Mouse (Mus musculus): ENCODE measurements around the gene Sox8. TPM values are rescaled to one million over a fixed set of nuclear protein-coding genes. Genes with fewer than 3 reads are reported as not detected.

Gene Sox8
- 0.44 and 0.70 TPM in 2 replicates for polyA plus RNA-seq (2014; fragmentation: Nextera tagmentation; extraction: Ambion mirVana)

- Histone ChIP-seq H3K27ac (replicated peaks in 1 of 2; ENCODE audit: control insufficient read depth in 1 of 2, insufficient read depth in 1 of 2, low read depth in 2 of 2, low read length in 2 of 2) (0 out of 4 replicates have a peak within 1 kb of the TSS, but pooled peaks of 1 of the 2 experiments have one; percentile 9), H3K27me3 (ENCODE audit: control insufficient read depth, insufficient read depth, low read length) (peaks cover 26% of the 10 kb centered on the region), H3K9ac (ENCODE audit: low read length) (peak within 1 kb of the TSS; percentile 68), H3K36me3 (ENCODE audit: control insufficient read depth, insufficient read depth, low read length) (no peaks in the 10 kb centered on the region), H3K4me1 (ENCODE audit: control insufficient read depth in 2 of 2, insufficient read depth in 2 of 2, low read length in 2 of 2) (peaks cover 17 to 32% of the 10 kb centered on the region in 2 experiments), H3K4me3 (ENCODE audit: control insufficient read depth in 1 of 2, insufficient read depth in 1 of 2, low read depth in 1 of 2, low read length in 2 of 2) (peak within 1 kb of the TSS; percentile 47 to 56), H3K4me2 (ENCODE audit: low read length) (peak within 1 kb of the TSS; percentile 93), H3K9me3 (ENCODE audit: control insufficient read depth, low read length) (no peaks in the 10 kb centered on the region)
- under 1% methylated on average over 61 of the region's 61 CpGs for WGBS
- peak; percentile 72 for ATAC-seq (ENCODE audit: insufficient number of reproducible peaks, insufficient read depth, low FRiP score, low read depth)
These were observed at the start of gene Sox8 for GRCm38 (mm10) chr17:25570648-25571452. Gene Sox8, minus strand, starts transcription at chr17:25570686.

DNA sequence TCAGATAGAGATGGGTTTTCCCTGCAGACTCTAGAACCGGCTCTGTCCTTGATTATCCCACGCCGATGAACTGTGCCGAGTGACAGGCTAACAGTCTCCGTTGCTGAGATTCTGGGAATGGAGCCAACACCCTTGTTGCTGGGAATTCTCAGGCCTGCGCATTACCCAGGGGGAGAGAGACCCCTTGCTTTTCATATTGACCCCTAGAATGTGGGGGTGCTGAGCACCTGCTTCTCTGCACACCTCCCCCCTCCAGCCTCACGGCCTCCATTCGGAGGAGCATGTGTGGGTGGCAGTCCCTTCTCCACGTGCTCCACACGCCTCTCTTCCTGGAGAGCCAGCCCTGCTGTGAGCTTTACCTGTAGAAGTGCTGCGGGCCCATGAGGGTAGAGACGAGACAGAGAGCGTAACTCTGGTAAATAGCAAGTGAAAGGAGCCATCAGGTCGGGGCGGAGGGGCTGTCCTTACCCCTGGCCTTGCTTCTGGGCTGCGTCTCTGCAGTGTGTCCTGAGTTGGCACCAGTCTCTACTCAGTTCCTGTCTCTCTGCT, 48.1 kb upstream of the Sox8 start:
- ATAC-seq (ENCODE audit: insufficient number of reproducible peaks, insufficient read depth, low FRiP score, low read depth): peak; percentile 63; the same call in 1 of the 2 replicates
- peak overlapping the region; percentile 44 for H3K4me2 ChIP-seq (ENCODE audit: low read length)

GRCm38 (mm10) chr17:25614723-25615510, 44.4 kb upstream of the Sox8 start:
- ATAC-seq (ENCODE audit: insufficient number of reproducible peaks, insufficient read depth, low FRiP score, low read depth): no peak
- WGBS: 92% methylated on average over 10 of the region's 10 CpGs
- peaks cover 19 to 33% of the 10 kb centered on the region in 2 experiments for H3K4me1 ChIP-seq (ENCODE audit: control insufficient read depth in 2 of 2, insufficient read depth in 2 of 2, low read length in 2 of 2)
- H3K27ac ChIP-seq (replicated peaks in 1 of 2; ENCODE audit: control insufficient read depth in 1 of 2, insufficient read depth in 1 of 2, low read depth in 2 of 2, low read length in 2 of 2): no peak overlapping the region
- no peaks in the 10 kb centered on the region for H3K9me3 ChIP-seq (ENCODE audit: control insufficient read depth, low read length)
- no peaks in the 10 kb centered on the region for H3K27me3 ChIP-seq (ENCODE audit: control insufficient read depth, insufficient read depth, low read length)
- H3K4me3 ChIP-seq (ENCODE audit: control insufficient read depth in 1 of 2, insufficient read depth in 1 of 2, low read depth in 1 of 2, low read length in 2 of 2): no peak overlapping the region
- no peak overlapping the region for H3K4me2 ChIP-seq (ENCODE audit: low read length)
- peaks cover 34% of the 10 kb centered on the region for H3K36me3 ChIP-seq (ENCODE audit: control insufficient read depth, insufficient read depth, low read length)
- no peak overlapping the region for H3K9ac ChIP-seq (ENCODE audit: low read length)

More for the DNA sequence above, 48.1 kb upstream of the Sox8 start:
- Histone ChIP-seq H3K9ac (ENCODE audit: low read length) (peak overlapping the region; percentile 16; the same call in 1 of the 2 replicates), H3K4me1 (ENCODE audit: control insufficient read depth in 2 of 2, insufficient read depth in 2 of 2, low read length in 2 of 2) (peaks cover 10 to 16% of the 10 kb centered on the region in 2 experiments), H3K4me3 (ENCODE audit: control insufficient read depth in 1 of 2, insufficient read depth in 1 of 2, low read depth in 1 of 2, low read length in 2 of 2) (no peak overlapping the region), H3K27me3 (ENCODE audit: control insufficient read depth, insufficient read depth, low read length) (no peaks in the 10 kb centered on the region), H3K9me3 (ENCODE audit: control insufficient read depth, low read length) (no peaks in the 10 kb centered on the region), H3K36me3 (ENCODE audit: control insufficient read depth, insufficient read depth, low read length) (peaks cover 30% of the 10 kb centered on the region), H3K27ac (replicated peaks in 1 of 2; ENCODE audit: control insufficient read depth in 1 of 2, insufficient read depth in 1 of 2, low read depth in 2 of 2, low read length in 2 of 2) (peak overlapping the region in 1 of 2 experiments; percentile 67; a peak in 2 of 4 replicates)
- 27% methylated on average over 16 of the region's 16 CpGs for WGBS

- no peak for ATAC-seq (ENCODE audit: insufficient number of reproducible peaks, insufficient read depth, low FRiP score, low read depth)
These were observed 42.8 kb upstream of the Sox8 start for GRCm38 (mm10) chr17:25613323-25613722.

GRCm38 (mm10) chr17:25612537-25612936, 42.1 kb upstream of the Sox8 start:
- no peaks in the 10 kb centered on the region for H3K9me3 ChIP-seq (ENCODE audit: control insufficient read depth, low read length)
- peaks cover 21 to 32% of the 10 kb centered on the region in 2 experiments for H3K4me1 ChIP-seq (ENCODE audit: control insufficient read depth in 2 of 2, insufficient read depth in 2 of 2, low read length in 2 of 2)
- H3K27me3 ChIP-seq (ENCODE audit: control insufficient read depth, insufficient read depth, low read length): no peaks in the 10 kb centered on the region
- H3K4me2 ChIP-seq (ENCODE audit: low read length): no peak overlapping the region
- 86% methylated on average over 9 of the region's 9 CpGs for WGBS
- H3K36me3 ChIP-seq (ENCODE audit: control insufficient read depth, insufficient read depth, low read length): peaks cover 40% of the 10 kb centered on the region
- no peak overlapping the region for H3K4me3 ChIP-seq (ENCODE audit: control insufficient read depth in 1 of 2, insufficient read depth in 1 of 2, low read depth in 1 of 2, low read length in 2 of 2)
- H3K27ac ChIP-seq (replicated peaks in 1 of 2; ENCODE audit: control insufficient read depth in 1 of 2, insufficient read depth in 1 of 2, low read depth in 2 of 2, low read length in 2 of 2): no peak overlapping the region
- no peak overlapping the region for H3K9ac ChIP-seq (ENCODE audit: low read length)
- no peak for ATAC-seq (ENCODE audit: insufficient number of reproducible peaks, insufficient read depth, low FRiP score, low read depth)

More at GRCm38 (mm10) chr17:25613323-25613722, 42.8 kb upstream of the Sox8 start:
- no peaks in the 10 kb centered on the region for H3K9me3 ChIP-seq (ENCODE audit: control insufficient read depth, low read length)
- no peak overlapping the region for H3K4me3 ChIP-seq (ENCODE audit: control insufficient read depth in 1 of 2, insufficient read depth in 1 of 2, low read depth in 1 of 2, low read length in 2 of 2)
- H3K4me2 ChIP-seq (ENCODE audit: low read length): no peak overlapping the region
- WGBS: 88% methylated on average over 6 of the region's 6 CpGs
- peaks cover 36% of the 10 kb centered on the region for H3K36me3 ChIP-seq (ENCODE audit: control insufficient read depth, insufficient read depth, low read length)
- no peak overlapping the region for H3K9ac ChIP-seq (ENCODE audit: low read length)
- H3K27ac ChIP-seq (replicated peaks in 1 of 2; ENCODE audit: control insufficient read depth in 1 of 2, insufficient read depth in 1 of 2, low read depth in 2 of 2, low read length in 2 of 2): no peak overlapping the region
- H3K4me1 ChIP-seq (ENCODE audit: control insufficient read depth in 2 of 2, insufficient read depth in 2 of 2, low read length in 2 of 2): peaks cover 26 to 37% of the 10 kb centered on the region in 2 experiments
- H3K27me3 ChIP-seq (ENCODE audit: control insufficient read depth, insufficient read depth, low read length): no peaks in the 10 kb centered on the region

DNA sequence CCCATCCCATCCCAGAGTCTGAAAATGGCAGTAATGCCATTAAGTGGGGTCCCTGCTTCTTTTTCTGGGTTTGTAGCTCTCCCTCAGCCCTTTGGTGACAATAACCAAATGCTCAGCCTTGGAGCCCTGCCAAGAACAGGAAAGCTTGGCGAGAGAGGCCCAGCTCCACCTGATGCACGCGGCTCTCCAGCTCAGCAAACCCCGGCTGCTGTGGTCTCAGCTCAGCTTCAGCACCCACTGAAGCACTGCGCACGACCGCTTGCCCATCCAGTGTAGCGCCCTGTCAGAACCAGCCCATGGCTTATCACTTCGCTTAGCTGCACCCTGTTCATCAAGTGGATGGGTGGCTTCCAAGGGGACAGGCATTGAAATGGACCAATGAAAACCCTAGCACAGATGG, 39.7 kb upstream of the Sox8 start:
- H3K9ac ChIP-seq (ENCODE audit: low read length): peak overlapping the region; percentile 8; the same call in 1 of the 2 replicates
- peak; percentile 75 for ATAC-seq (ENCODE audit: insufficient number of reproducible peaks, insufficient read depth, low FRiP score, low read depth)

GRCm38 (mm10) chr17:25609506-25609828, 39.0 kb upstream of the Sox8 start:
- peaks cover 21 to 39% of the 10 kb centered on the region in 2 experiments for H3K4me1 ChIP-seq (ENCODE audit: control insufficient read depth in 2 of 2, insufficient read depth in 2 of 2, low read length in 2 of 2)
- H3K9ac ChIP-seq (ENCODE audit: low read length): no peak overlapping the region
- ATAC-seq (ENCODE audit: insufficient number of reproducible peaks, insufficient read depth, low FRiP score, low read depth): no peak
- H3K9me3 ChIP-seq (ENCODE audit: control insufficient read depth, low read length): no peaks in the 10 kb centered on the region
- H3K4me2 ChIP-seq (ENCODE audit: low read length): no peak overlapping the region
- peaks cover 23% of the 10 kb centered on the region for H3K36me3 ChIP-seq (ENCODE audit: control insufficient read depth, insufficient read depth, low read length)
- peak overlapping the region in 1 of 2 experiments; percentile 42; a peak in 1 of 4 replicates for H3K27ac ChIP-seq (replicated peaks in 1 of 2; ENCODE audit: control insufficient read depth in 1 of 2, insufficient read depth in 1 of 2, low read depth in 2 of 2, low read length in 2 of 2)
- WGBS: 61% methylated on average over 3 of the region's 3 CpGs
- no peak overlapping the region for H3K4me3 ChIP-seq (ENCODE audit: control insufficient read depth in 1 of 2, insufficient read depth in 1 of 2, low read depth in 1 of 2, low read length in 2 of 2)
- H3K27me3 ChIP-seq (ENCODE audit: control insufficient read depth, insufficient read depth, low read length): no peaks in the 10 kb centered on the region

More for the DNA sequence above, 39.7 kb upstream of the Sox8 start:
- peaks cover 21 to 39% of the 10 kb centered on the region in 2 experiments for H3K4me1 ChIP-seq (ENCODE audit: control insufficient read depth in 2 of 2, insufficient read depth in 2 of 2, low read length in 2 of 2)
- peak overlapping the region in 1 of 2 experiments; percentile 42; a peak in 2 of 4 replicates for H3K27ac ChIP-seq (replicated peaks in 1 of 2; ENCODE audit: control insufficient read depth in 1 of 2, insufficient read depth in 1 of 2, low read depth in 2 of 2, low read length in 2 of 2)
- peak overlapping the region; percentile 42 for H3K4me2 ChIP-seq (ENCODE audit: low read length)
- 12% methylated on average over 9 of the region's 9 CpGs for WGBS
- no peaks in the 10 kb centered on the region for H3K9me3 ChIP-seq (ENCODE audit: control insufficient read depth, low read length)
- H3K27me3 ChIP-seq (ENCODE audit: control insufficient read depth, insufficient read depth, low read length): no peaks in the 10 kb centered on the region
- no peak overlapping the region for H3K4me3 ChIP-seq (ENCODE audit: control insufficient read depth in 1 of 2, insufficient read depth in 1 of 2, low read depth in 1 of 2, low read length in 2 of 2)
- peaks cover 29% of the 10 kb centered on the region for H3K36me3 ChIP-seq (ENCODE audit: control insufficient read depth, insufficient read depth, low read length)

All from heart, embryonic 14.5 days (tissue).